Mouse (Mus musculus): ENCODE data around the gene Lhx3.

DNA sequence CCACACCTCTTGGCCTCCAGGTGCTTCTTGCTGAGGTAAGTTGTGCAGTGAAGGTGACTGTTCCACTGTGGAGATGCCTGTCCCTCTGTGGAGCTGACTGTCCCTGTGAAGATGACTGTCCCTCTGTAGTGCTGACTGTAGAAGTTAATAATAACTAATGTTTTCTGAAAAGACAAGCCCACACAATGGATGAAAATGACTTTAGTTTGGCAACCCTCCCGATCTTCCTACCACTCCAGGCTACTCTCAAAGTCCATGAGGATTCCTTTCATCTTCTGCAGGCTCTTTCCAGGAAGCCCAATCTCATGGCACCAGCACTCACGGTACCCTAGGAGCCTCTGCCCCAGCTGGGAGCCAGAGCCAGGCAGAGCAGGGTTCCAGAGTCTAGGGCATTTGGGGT lies 37.7 kb downstream of the Lhx3 start:
- TF ChIP-seq CTCF (IDR thresholded peaks at IDR 0.05), result no peak
- no peak for TF ChIP-seq EP300 (IDR thresholded peaks at IDR 0.05)
